Mouse (Mus musculus) heart, embryonic 13.5 days (tissue): ENCODE measurements around the gene Mcub. TPM values are rescaled to one million over a fixed set of nuclear protein-coding genes. Genes with fewer than 3 reads are reported as not detected.

ENCODE experiments used
- ATAC-seq: fragments of 200-750 bp; cut with Nextera tagmentation; 2 replicates; pipeline ENCODE4 v1.8.0; 2017; ENCODE audit warnings: moderate TSS enrichment; ENCODE audit not compliant: insufficient number of reproducible peaks, low FRiP score, low TSS enrichment; ENCODE audit errors: extremely low read depth
- H3K27ac ChIP-seq: fragments of 300-500 bp; sonication (generic); replicated peaks from 2 replicates; pipeline ENCODE4 v1.5.1; 2015; ENCODE audit warnings: moderate library complexity, mild to moderate bottlenecking, inconsistent platforms
- H3K27me3 ChIP-seq: fragments of 300-500 bp; sonication (generic); replicated peaks from 2 replicates; pipeline ENCODE4 v1.6.1; 2015; ENCODE audit warnings: mild to moderate bottlenecking, inconsistent platforms
- H3K36me3 ChIP-seq: fragments of 300-500 bp; sonication (generic); 2 replicates; pipeline ENCODE4 v1.6.1; 2015; ENCODE audit warnings: mild to moderate bottlenecking, inconsistent platforms
- H3K4me1 ChIP-seq: fragments of 300-500 bp; sonication (generic); 2 replicates; pipeline ENCODE4 v1.6.1; 2015; ENCODE audit warnings: inconsistent platforms
- H3K4me2 ChIP-seq: fragments of 300-500 bp; sonication (generic); 2 replicates; pipeline ENCODE4 v1.6.1; 2015; ENCODE audit warnings: inconsistent platforms, mild to moderate bottlenecking, moderate library complexity
- H3K4me3 ChIP-seq: fragments of 300-500 bp; sonication (generic); 2 replicates; pipeline ENCODE4 v1.5.1; 2015; ENCODE audit warnings: moderate library complexity, mild to moderate bottlenecking, inconsistent platforms
- H3K9ac ChIP-seq: fragments of 300-500 bp; sonication (generic); 2 replicates; pipeline ENCODE4 v1.6.1; 2015; ENCODE audit warnings: inconsistent platforms, mild to moderate bottlenecking, moderate library complexity
- H3K9me3 ChIP-seq: fragments of 300-500 bp; sonication (generic); 2 replicates; pipeline ENCODE4 v1.6.1; 2016; ENCODE audit warnings: inconsistent platforms
- WGBS: fragments of 180-500 bp; shearing (Covaris S2); methylation state at CpG from one replicate; pipeline ENCODE4 v1.1.7; 2015; ENCODE audit warnings: mixed read lengths; 5-methylcytosine and 5-hydroxymethylcytosine counted together
- polyA plus RNA-seq: library from polyadenylated mRNA; unstranded; fragments of >200 nt; fragmentation: Nextera tagmentation; extraction: Ambion mirVana; gene quantifications from 2 replicates; pipeline ENCODE4 v1.2.1, GENCODE M21; 2015

The Mcub gene
- polyA plus RNA-seq, 1 experiment from 2014 or later, result 4.3 TPM

DNA sequence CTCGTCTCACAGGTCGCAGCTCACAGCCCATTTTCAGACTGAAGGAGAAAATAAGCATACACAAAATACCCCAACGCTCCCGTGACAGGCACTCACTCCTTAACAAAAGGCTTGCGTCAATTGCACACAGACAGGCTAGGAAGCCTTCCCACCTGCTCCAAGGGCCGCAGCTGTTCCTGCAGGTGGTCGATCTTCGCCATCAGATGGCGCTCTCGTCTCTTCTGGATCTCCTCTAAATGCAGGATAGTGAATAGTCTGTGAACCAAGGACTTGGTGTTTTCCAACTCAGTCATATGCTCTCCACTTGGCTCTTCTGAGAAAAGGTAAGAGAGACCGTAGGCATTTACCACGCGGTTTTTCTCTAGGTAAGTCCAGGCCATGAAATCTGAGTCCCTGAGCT lies 51.6 kb downstream of the Mcub start:
- Histone ChIP-seq H3K36me3 (peaks cover 22% of the 10 kb centered on the region), H3K4me2 (no peak overlapping the region), H3K9ac (no peak overlapping the region), H3K27me3 (no peaks in the 10 kb centered on the region), H3K4me3 (no peak overlapping the region), H3K4me1 (no peaks in the 10 kb centered on the region), H3K27ac (no peak overlapping the region), H3K9me3 (no peaks in the 10 kb centered on the region)
- ATAC-seq, result no peak
- 17% methylated on average over 13 of the region's 13 CpGs for WGBS

DNA sequence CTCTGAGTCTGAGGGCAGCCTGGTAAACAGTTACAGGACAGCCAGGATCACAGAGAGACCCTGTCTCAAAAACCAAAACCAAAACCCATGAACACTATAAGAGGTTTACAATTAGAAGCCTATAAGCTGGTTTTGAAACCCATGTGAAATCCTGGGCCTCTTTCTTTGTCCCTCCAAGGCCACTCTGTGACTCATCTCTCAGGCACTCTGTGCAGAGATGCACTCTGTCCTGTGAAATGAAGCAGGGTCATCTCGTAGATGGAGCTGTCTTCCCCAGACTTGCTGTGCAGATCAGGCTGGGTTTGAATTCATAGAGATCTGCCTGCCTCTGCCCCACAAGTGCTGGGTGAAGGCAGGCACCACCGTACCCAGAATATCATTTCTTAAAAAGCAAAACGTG lies 52.6 kb downstream of the Mcub start:
- Histone ChIP-seq H3K9me3 (no peaks in the 10 kb centered on the region), H3K9ac (no peak overlapping the region), H3K4me2 (no peak overlapping the region), H3K4me3 (no peak overlapping the region), H3K36me3 (peaks cover 32% of the 10 kb centered on the region), H3K27me3 (no peaks in the 10 kb centered on the region), H3K4me1 (no peaks in the 10 kb centered on the region), H3K27ac (no peak overlapping the region)
- 60% methylated on average over 3 of the region's 3 CpGs for WGBS
- no peak for ATAC-seq

DNA sequence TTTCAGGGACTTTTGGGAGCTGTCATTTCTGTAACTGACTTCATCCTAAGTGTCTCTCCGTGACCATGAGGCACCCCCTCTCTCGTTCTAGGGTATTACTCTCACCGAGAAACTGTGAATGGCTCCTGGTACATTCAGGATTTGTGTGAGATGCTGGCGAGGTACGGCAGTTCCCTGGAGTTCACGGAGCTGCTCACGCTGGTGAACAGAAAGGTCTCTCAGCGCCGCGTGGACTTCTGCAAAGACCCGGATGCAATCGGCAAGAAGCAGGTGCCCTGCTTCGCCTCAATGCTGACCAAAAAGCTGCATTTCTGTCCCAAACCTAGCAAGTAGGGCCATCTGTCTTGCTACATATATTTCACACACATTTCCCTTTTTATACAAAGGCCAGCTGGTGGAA lies 56.8 kb downstream of the Mcub start:
- Histone ChIP-seq H3K27me3 (no peaks in the 10 kb centered on the region), H3K36me3 (peaks cover 73% of the 10 kb centered on the region), H3K9ac (no peak overlapping the region), H3K4me2 (no peak overlapping the region), H3K4me1 (no peaks in the 10 kb centered on the region), H3K4me3 (no peak overlapping the region), H3K27ac (no peak overlapping the region), H3K9me3 (no peaks in the 10 kb centered on the region)
- WGBS, result 88% methylated on average over 13 of the region's 13 CpGs
- no peak for ATAC-seq

DNA sequence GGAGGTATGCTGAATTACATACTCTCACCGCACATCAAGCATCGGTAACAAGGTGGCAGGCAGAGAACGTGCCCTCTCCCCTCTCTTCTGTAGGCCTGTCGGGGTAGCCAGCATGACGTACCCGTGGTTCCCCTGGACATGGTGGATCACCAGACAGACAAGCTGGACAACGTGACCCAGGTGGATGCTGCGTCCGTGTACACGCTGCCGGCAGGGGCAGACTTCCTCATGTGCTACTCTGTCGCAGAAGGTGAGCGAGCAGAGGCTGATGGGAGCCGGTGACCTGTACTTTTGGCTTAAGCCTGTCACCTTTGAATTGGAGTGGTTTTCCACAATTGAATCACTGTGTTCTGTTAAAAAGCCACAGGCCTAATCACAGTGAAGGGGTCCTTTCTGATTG lies 58.0 kb downstream of the Mcub start:
- no peak overlapping the region for H3K4me2 ChIP-seq
- no peak for ATAC-seq
- no peaks in the 10 kb centered on the region for H3K4me1 ChIP-seq
- H3K36me3 ChIP-seq, result peaks cover 82% of the 10 kb centered on the region
- no peak overlapping the region for H3K4me3 ChIP-seq
- no peak overlapping the region for H3K9ac ChIP-seq
- WGBS, result 88% methylated on average over 14 of the region's 14 CpGs
- H3K27ac ChIP-seq, result no peak overlapping the region
- H3K27me3 ChIP-seq, result no peaks in the 10 kb centered on the region
- H3K9me3 ChIP-seq, result no peaks in the 10 kb centered on the region

DNA sequence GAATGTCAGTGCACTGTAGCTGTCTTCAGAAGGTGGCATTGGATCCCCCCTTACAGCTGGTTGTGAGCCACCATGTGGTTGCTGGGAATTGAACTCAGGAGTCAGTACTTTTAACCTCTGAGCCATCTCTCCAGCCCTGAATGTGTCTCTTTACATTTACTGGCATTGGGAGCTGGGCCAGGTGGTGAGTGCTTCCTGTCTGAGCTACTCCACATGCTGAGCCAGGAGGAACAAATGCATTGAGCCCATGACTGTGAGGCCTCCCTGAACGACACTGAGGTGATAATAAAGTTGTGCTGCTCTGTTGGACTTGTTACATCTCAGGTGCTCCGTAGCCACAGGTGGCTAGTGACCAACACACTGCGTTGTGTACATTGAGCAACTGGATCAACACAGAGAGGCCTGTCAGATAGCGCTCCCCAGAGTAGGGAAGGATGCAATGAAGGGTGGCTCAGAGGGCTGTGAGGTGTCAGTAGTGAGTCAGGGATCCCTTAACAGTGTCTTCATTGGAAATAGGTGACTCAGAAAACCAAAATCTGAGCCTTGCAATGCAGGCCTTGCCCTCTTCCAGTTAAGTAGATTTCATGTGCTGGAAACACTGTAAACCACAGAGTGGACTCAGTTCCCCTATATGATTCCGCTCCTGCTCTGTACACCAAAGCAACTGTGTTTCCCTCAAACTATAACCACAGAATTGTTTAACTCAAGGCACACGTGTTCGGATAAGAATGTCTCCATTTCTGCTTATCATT lies 65.4 kb downstream of the Mcub start:
- no peak overlapping the region for H3K27ac ChIP-seq
- no peak overlapping the region for H3K4me3 ChIP-seq
- H3K9ac ChIP-seq, result no peak overlapping the region
- H3K4me1 ChIP-seq, result peaks cover 33% of the 10 kb centered on the region
- no peaks in the 10 kb centered on the region for H3K9me3 ChIP-seq
- peaks cover 37% of the 10 kb centered on the region for H3K36me3 ChIP-seq
- no peaks in the 10 kb centered on the region for H3K27me3 ChIP-seq
- WGBS, result 80% methylated on average over 7 of the region's 7 CpGs
- no peak for ATAC-seq
- no peak overlapping the region for H3K4me2 ChIP-seq

DNA sequence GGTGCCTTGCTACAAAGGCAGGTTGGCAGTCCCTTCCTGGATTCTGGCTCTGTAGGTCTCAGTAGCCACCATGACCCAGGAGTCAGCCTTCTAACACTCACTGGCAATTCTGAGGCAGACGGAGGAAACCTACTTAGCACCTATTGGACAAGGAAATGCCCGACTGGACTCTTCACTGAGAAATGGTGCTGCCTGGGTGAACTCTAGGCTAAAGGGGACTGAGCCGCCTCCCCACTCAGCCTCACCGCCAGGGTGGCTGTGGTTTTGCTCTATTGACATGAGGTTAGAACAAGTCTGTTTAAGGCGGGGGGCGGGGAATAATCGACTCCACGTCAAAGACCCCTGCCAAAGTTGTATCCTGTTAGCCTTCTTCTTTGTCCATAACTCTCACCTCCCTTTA lies 66.1 kb downstream of the Mcub start:
- ATAC-seq, result no peak
- 80% methylated on average over 8 of the region's 8 CpGs for WGBS
- Histone ChIP-seq H3K36me3 (peaks cover 30% of the 10 kb centered on the region), H3K27me3 (no peaks in the 10 kb centered on the region), H3K27ac (no peak overlapping the region), H3K4me3 (no peak overlapping the region), H3K4me1 (peaks cover 33% of the 10 kb centered on the region), H3K4me2 (peak overlapping the region; percentile 17), H3K9me3 (no peaks in the 10 kb centered on the region), H3K9ac (no peak overlapping the region)

DNA sequence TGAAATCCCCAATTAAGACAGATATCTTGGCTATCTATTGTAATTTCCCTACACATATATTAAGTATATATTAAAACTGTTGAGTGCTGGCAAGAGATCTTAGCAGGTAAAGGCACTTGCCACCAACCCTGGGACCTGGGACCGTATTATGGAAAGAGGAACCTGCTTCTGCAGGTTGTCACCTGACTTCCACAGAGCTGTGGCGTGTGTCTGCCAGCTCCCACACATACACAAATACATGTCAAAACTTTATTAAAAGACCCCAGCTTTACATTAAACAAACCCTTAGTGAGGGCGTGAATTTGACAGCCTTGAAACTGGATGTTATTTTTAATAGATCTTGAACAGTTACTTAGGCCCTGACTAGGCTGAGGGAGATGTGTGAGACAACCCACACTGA lies 66.6 kb downstream of the Mcub start:
- Histone ChIP-seq H3K4me2 (peak overlapping the region; percentile 88), H3K27me3 (no peaks in the 10 kb centered on the region), H3K4me3 (no peak overlapping the region), H3K9ac (no peak overlapping the region), H3K9me3 (no peaks in the 10 kb centered on the region), H3K27ac (no peak overlapping the region), H3K4me1 (peaks cover 33% of the 10 kb centered on the region), H3K36me3 (peaks cover 25% of the 10 kb centered on the region)
- no peak for ATAC-seq
- WGBS, result 85% methylated on average over 3 of the region's 3 CpGs

DNA sequence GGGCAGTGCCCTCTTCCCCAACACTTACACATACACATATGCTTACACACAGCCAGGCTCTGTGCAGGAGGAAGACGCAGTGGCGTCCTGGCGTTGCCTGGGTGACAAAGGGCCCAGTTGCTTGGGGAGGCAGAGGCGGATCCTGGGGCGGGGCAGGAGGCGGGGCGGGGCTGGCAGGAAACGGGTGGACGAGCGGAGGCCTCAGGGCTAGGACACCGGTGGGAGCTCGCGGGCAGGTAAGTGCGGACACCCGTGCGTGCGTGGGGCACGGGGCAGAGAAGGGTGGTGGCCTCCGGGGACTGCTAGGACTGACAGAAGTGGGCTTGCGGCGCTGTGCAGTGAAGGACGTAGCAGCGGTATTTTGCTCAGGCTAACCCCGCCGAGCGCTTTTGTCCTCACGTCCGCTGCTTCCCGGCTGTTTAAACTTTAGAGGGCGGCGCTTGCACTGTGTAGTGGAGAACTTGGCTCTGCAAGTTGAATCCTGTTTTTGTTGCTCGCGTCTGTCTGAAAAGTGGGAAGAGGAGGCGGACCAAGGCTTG lies 68.7 kb downstream of the Mcub start, which contains the start of gene Casp6:
Gene Casp6 (plus strand): TSS at position 155 of the 539 bp plus-strand sequence.
- H3K4me3 ChIP-seq, result peak within 1 kb of the TSS; percentile 85
- 0% methylated on average over 34 of the region's 34 CpGs for WGBS

DNA sequence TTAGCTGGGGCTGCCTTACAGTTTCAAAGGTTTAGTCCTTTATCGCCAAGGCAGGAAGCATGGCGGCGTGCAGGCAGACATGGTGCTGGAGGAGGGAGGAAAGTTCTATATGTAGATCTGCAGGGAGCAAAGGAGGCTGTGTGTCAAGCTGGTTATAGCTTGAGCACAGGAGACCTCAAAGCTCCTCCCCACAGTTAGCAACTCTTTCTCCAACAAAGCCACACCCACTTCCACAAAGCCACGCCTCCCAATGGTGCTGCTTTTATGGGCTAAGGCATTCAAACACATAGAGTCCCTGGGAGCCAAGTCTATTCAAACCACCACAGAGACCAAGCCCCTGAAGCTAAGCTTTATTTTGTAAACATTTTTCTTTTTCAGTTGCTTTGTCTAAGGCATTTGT lies 71.1 kb downstream of the Mcub start:
- no peak overlapping the region for H3K4me2 ChIP-seq
- no peaks in the 10 kb centered on the region for H3K27me3 ChIP-seq
- peaks cover 11% of the 10 kb centered on the region for H3K36me3 ChIP-seq
- peaks cover 40% of the 10 kb centered on the region for H3K4me1 ChIP-seq
- H3K4me3 ChIP-seq, result no peak overlapping the region
- 61% methylated on average over 4 of the region's 4 CpGs for WGBS
- no peak overlapping the region for H3K9ac ChIP-seq
- H3K27ac ChIP-seq, result no peak overlapping the region
- H3K9me3 ChIP-seq, result no peaks in the 10 kb centered on the region
- ATAC-seq, result no peak

More for the DNA sequence above, 68.7 kb downstream of the Mcub start, which contains the start of gene Casp6:
- Histone ChIP-seq H3K36me3 (peaks cover 9% of the 10 kb centered on the region), H3K4me1 (peaks cover 45% of the 10 kb centered on the region), H3K27ac (peak within 1 kb of the TSS; percentile 86), H3K9ac (peak within 1 kb of the TSS; percentile 83), H3K27me3 (no peaks in the 10 kb centered on the region), H3K4me2 (peak within 1 kb of the TSS; percentile 88), H3K9me3 (no peaks in the 10 kb centered on the region)
- peak; percentile 75 for ATAC-seq

DNA sequence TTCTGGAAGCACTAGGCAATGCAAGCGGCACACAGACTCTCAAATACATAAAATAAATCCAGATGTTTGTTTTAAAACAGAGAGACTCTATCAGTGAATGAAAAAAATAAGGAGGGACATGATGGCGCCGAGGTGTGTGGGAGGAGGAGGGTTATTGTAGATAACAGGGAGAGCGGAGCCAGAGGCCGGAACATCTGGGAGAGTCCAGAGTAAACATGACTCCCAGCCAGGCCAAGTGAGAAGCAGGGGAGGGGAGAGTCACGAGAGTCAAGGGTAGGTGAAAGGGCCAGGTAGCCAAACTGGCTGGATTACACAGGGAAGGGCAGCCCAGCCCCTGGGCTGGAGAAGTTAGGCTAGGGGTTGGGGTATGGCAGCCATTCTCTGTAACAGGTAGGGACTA lies 73.4 kb downstream of the Mcub start:
- 40% methylated on average over 6 of the region's 6 CpGs for WGBS
- Histone ChIP-seq H3K9ac (no peak overlapping the region), H3K4me2 (no peak overlapping the region), H3K4me3 (no peak overlapping the region), H3K27ac (no peak overlapping the region), H3K36me3 (peaks cover 31% of the 10 kb centered on the region), H3K4me1 (peaks cover 19% of the 10 kb centered on the region), H3K9me3 (no peaks in the 10 kb centered on the region), H3K27me3 (no peaks in the 10 kb centered on the region)
- no peak for ATAC-seq

DNA sequence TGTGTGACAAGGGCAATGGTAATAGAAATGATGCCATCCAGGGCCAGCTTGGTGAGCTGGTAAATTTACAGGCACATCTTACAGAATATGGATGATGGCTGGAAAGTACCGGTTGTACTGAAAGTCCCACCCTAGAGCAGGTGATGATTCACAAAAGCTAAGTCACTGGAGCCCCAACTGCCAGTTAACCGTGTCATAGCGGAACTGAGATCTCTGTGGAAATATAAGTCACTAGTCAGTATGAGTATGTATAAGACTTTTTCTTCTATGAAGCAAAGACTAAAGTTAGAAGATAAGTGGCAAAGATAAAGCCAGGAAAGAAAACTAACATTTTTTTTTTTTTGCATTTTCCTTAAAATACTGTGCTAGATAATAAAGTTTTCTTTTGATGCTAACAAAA lies 76.9 kb downstream of the Mcub start:
- Histone ChIP-seq H3K27me3 (no peaks in the 10 kb centered on the region), H3K9ac (no peak overlapping the region), H3K9me3 (no peaks in the 10 kb centered on the region), H3K4me2 (no peak overlapping the region), H3K4me1 (peaks cover 16% of the 10 kb centered on the region), H3K36me3 (peaks cover 51% of the 10 kb centered on the region), H3K27ac (no peak overlapping the region), H3K4me3 (no peak overlapping the region)
- 87% methylated on average over 3 of the region's 3 CpGs for WGBS
- no peak for ATAC-seq

DNA sequence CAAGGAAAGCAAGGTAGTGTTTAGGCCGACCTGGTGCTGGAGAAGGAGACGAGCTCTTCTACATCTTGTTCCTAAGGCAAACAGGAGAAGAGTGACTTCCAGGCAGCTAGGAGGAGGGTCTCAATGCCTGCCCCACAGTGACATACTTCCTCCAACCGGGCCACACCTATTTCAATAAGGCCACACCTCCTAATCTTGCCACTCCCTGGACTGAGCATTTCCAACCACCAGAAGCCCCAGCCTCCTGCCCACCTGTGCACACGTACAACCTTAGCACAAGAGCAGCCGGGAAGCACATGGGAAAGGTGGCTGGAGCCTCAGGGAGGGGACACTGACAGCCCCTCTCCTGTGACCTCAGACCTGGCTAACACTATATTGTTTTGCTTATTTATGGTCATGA lies 78.0 kb downstream of the Mcub start:
- no peak for ATAC-seq
- Histone ChIP-seq H3K9ac (no peak overlapping the region), H3K4me3 (no peak overlapping the region), H3K27ac (no peak overlapping the region), H3K4me1 (peaks cover 10% of the 10 kb centered on the region), H3K9me3 (no peaks in the 10 kb centered on the region), H3K4me2 (no peak overlapping the region), H3K27me3 (no peaks in the 10 kb centered on the region), H3K36me3 (peaks cover 51% of the 10 kb centered on the region)
- WGBS, result 81% methylated on average over 5 of the region's 5 CpGs
